Mouse (Mus musculus): ENCODE measurements around the gene B3galnt2. TPM values are rescaled to one million over a fixed set of nuclear protein-coding genes. Genes with fewer than 3 reads are reported as not detected.

The B3galnt2 gene
- total RNA-seq, 1 experiment from 2014 or later = 40.7 TPM

DNA sequence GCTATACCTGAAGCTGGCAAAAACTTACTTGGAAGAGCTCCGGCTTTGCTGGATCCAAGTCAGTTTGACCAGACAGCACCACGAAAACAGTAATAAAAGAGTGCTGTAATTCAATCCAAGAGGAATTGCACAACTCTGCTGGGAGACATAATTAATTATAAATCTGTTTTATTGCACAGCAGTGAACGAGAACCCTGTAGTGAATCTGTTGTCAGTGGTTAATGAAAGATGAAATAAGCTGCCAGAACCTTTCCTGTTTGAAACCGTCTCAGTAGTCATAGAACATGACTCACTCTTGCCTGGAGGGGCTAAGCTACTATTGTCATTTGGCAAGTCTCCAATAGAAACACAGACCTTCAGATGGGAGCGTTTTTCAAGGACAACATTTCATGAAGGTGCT, 85.9 kb downstream of the B3galnt2 start:
- ATAC-seq (replicated peaks; ENCODE audit: insufficient number of reproducible peaks, low FRiP score, low TSS enrichment, poor library complexity, severe bottlenecking) = no peak

GRCm38 (mm10) chr13:14043851-14044250, 89.6 kb downstream of the B3galnt2 start:
- ATAC-seq (replicated peaks; ENCODE audit: insufficient number of reproducible peaks, low FRiP score, low TSS enrichment, poor library complexity, severe bottlenecking) = no peak

DNA sequence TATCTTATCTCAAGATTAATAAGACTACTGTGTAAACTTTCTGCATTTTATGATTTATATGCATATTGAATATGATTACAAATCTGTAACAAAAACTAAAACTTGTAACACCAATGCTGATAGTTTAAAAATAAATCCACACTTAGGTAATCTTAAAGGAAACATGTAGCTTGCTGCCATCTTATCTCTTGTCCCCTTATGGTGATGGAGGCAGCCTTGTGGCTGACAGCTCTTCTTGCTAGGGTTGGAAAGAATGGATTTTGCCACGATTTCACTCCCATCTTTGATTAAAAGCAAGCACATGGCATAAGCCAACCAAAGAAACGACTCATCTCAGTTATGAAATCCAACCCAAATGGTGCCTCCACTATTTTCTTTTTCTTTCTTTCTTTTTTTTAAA, 90.3 kb downstream of the B3galnt2 start:
- no peak for ATAC-seq (replicated peaks; ENCODE audit: insufficient number of reproducible peaks, low FRiP score, low TSS enrichment, poor library complexity, severe bottlenecking)

Other genes with a start within 250 kb of the B3galnt2 start
- not detected in 3 replicates for gene Gng4, start 170.4 kb upstream of the B3galnt2 start, total RNA-seq (2017)
- 57.6 to 103 TPM (median 91.7 TPM) in 3 replicates for gene Tbce, start 85.2 kb downstream of the B3galnt2 start, total RNA-seq (2017)
- 81.5 to 110 TPM (median 88.5 TPM) in 3 replicates for gene Arid4b, start 108.8 kb downstream of the B3galnt2 start, total RNA-seq (2017)
- gene Ggps1, start 109.0 kb downstream of the B3galnt2 start, total RNA-seq (2017) = 50.1 to 57.9 TPM (median 51.8 TPM) in 3 replicates